Mouse (Mus musculus) intestine, postnatal 0 days (tissue): ENCODE results near the gene Tshr. TPM values are rescaled to one million over a fixed set of nuclear protein-coding genes. Genes with fewer than 3 reads are reported as not detected.

ENCODE experiments used
- ATAC-seq: fragments of 200-750 bp; cut with Nextera tagmentation; 2 replicates; pipeline ENCODE4 v1.8.0; 2017; ENCODE audit warnings: mild to moderate bottlenecking, moderate TSS enrichment, moderate library complexity
- H3K27ac ChIP-seq: fragments of 300-500 bp; sonication (generic); 2 replicates; pipeline ENCODE4 v1.5.1; 2014; ENCODE audit warnings: mild to moderate bottlenecking, low read depth, low read length, moderate library complexity
- H3K27me3 ChIP-seq: fragments of 300-500 bp; sonication (generic); replicated peaks from 2 replicates; pipeline ENCODE4 v1.6.1; 2014; ENCODE audit warnings: low read length, mixed read lengths; ENCODE audit not compliant: control insufficient read depth, insufficient read depth
- H3K36me3 ChIP-seq: fragments of 300-500 bp; sonication (generic); 2 replicates; pipeline ENCODE4 v1.6.1; 2014; ENCODE audit warnings: mild to moderate bottlenecking, moderate library complexity; ENCODE audit not compliant: control insufficient read depth, insufficient read depth
- H3K4me1 ChIP-seq: fragments of 300-500 bp; sonication (generic); replicated peaks from 2 replicates; pipeline ENCODE4 v1.6.1; 2014; ENCODE audit warnings: antibody characterized with exemption, low read length, mixed read lengths; ENCODE audit not compliant: control insufficient read depth, insufficient read depth
- H3K4me2 ChIP-seq: fragments of 300-500 bp; sonication (generic); replicated peaks from 2 replicates; pipeline ENCODE4 v1.6.1; 2014; ENCODE audit warnings: low read depth, mild to moderate bottlenecking, moderate library complexity
- H3K4me3 ChIP-seq: fragments of 300-500 bp; sonication (generic); 2 replicates; pipeline ENCODE4 v1.5.1; 2014; ENCODE audit warnings: low read depth, low read length
- H3K9ac ChIP-seq: fragments of 300-500 bp; sonication (generic); 2 replicates; pipeline ENCODE4 v1.6.1; 2014; ENCODE audit warnings: mild to moderate bottlenecking, low read depth, low read length
- H3K9me3 ChIP-seq: fragments of 300-500 bp; sonication (generic); 2 replicates; pipeline ENCODE4 v1.6.1; 2016; ENCODE audit warnings: mixed run types; ENCODE audit not compliant: control insufficient read depth
- CTCF ChIP-seq: sonication (generic); IDR thresholded peaks from 2 replicates; pipeline ENCODE4 v1.5.1; 2016; ENCODE audit warnings: low read depth, mild to moderate bottlenecking, control low read depth, antibody characterized with exemption, moderate library complexity
- WGBS: fragments of 180-500 bp; shearing (Covaris S2); extraction: QIAGEN DNeasy Blood & Tissue Kit; methylation state at CpG from one replicate; pipeline ENCODE4 v1.1.7; 2014; 5-methylcytosine and 5-hydroxymethylcytosine counted together
- polyA plus RNA-seq: library from polyadenylated mRNA; unstranded; fragments of >200 nt; fragmentation: Nextera tagmentation; extraction: Ambion mirVana; gene quantifications from 2 replicates; pipeline ENCODE4 v1.2.1, GENCODE M21; 2015

Gene Tshr
- polyA plus RNA-seq, 1 experiment from 2014 or later: 0.04 TPM

GRCm38 (mm10) chr12:91567145-91567544, 182.8 kb downstream of the Tshr start:
- H3K4me3 ChIP-seq: no peak overlapping the region
- no peak for ATAC-seq
- WGBS: 91% methylated on average over 4 of the region's 4 CpGs
- H3K9me3 ChIP-seq: no peaks in the 10 kb centered on the region
- H3K4me2 ChIP-seq: no peak overlapping the region
- no peaks in the 10 kb centered on the region for H3K4me1 ChIP-seq
- peaks cover 52% of the 10 kb centered on the region for H3K36me3 ChIP-seq
- no peaks in the 10 kb centered on the region for H3K27me3 ChIP-seq
- H3K9ac ChIP-seq: no peak overlapping the region
- H3K27ac ChIP-seq: no peak overlapping the region
- no peak for TF ChIP-seq CTCF

GRCm38 (mm10) chr12:91569255-91569654, 184.9 kb downstream of the Tshr start:
- Histone ChIP-seq H3K4me3 (no peak overlapping the region), H3K4me2 (no peak overlapping the region), H3K9ac (no peak overlapping the region), H3K36me3 (peaks cover 50% of the 10 kb centered on the region), H3K27me3 (no peaks in the 10 kb centered on the region), H3K4me1 (no peaks in the 10 kb centered on the region), H3K9me3 (no peaks in the 10 kb centered on the region), H3K27ac (no peak overlapping the region)
- no peak for ATAC-seq
- TF ChIP-seq CTCF: no peak
- WGBS: 82% methylated on average over 3 of the region's 3 CpGs

GRCm38 (mm10) chr12:91571708-91572107, 187.3 kb downstream of the Tshr start:
- no peaks in the 10 kb centered on the region for H3K9me3 ChIP-seq
- H3K4me3 ChIP-seq: no peak overlapping the region
- H3K36me3 ChIP-seq: peaks cover 54% of the 10 kb centered on the region
- 93% methylated on average over 2 of the region's 2 CpGs for WGBS
- H3K4me1 ChIP-seq: no peaks in the 10 kb centered on the region
- H3K27ac ChIP-seq: no peak overlapping the region
- H3K4me2 ChIP-seq: no peak overlapping the region
- no peak for ATAC-seq
- no peak overlapping the region for H3K9ac ChIP-seq
- no peaks in the 10 kb centered on the region for H3K27me3 ChIP-seq
- TF ChIP-seq CTCF: no peak

DNA sequence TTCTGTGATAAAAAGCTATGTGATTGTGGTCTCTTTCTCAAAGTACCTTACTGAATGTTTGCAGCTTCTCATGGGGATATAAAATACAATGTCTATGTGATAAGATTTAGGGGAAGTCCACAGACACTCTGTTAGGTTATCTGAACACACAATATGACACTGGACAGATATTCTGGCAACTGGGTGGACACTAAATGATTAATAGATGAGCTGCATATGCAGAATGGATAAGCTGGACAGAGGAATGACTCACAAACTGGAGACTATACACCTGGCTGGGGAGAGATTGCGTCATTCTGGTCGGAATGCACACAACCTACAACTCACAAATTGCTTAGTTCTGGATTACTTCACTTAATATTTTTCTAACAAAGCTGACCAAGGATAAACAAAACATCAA, 195.3 kb downstream of the Tshr start:
- Histone ChIP-seq H3K4me3 (no peak overlapping the region), H3K4me2 (no peak overlapping the region), H3K9ac (no peak overlapping the region), H3K27ac (no peak overlapping the region), H3K4me1 (no peaks in the 10 kb centered on the region), H3K9me3 (no peaks in the 10 kb centered on the region), H3K27me3 (no peaks in the 10 kb centered on the region), H3K36me3 (peaks cover 27% of the 10 kb centered on the region)
- WGBS: 63% methylated on average over 2 of the region's 2 CpGs
- no peak for TF ChIP-seq CTCF
- peak; percentile 60 for ATAC-seq

DNA sequence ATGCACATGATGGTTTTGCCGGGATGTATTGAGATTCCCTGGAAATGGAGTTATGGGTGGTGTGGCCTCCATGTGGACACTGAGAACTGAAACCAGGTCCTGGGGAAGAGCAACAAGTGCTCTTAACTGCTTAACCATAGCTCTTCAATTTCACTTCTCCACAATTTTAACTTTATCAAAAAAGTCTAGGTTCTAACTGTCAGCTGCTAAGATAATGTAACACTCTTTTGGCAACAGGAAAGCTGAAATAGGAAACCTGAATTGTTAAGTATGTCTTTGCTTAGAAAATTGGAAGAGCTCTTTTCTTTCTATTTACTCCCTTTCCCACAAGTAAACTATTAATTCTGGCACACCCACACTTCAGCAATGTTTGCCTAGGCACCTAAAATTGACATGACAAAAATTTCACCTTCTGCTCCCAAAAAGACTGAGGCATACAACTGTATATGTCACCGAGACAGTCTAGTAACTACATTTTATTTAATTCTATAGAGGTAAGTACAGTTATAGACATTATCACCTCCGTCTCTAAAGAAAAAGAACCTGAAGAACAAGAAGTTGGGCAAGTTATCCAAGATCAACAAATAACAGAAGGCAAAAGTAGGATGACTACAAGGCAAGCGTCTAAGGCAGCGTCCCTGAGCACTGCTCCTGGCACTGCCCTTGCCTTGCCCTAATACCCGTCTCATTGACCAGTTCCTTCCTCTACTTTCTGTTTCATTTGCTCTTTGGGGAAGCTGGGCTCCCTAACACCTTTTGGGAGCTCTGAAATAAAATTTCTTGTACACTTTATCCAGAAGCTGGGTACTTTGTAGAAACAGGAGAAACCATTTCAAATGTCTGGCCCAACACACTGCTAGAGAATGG, 197.1 kb downstream of the Tshr start:
- 78% methylated on average over 6 of the region's 6 CpGs for WGBS

GRCm38 (mm10) chr12:91582362-91583002, 198.1 kb downstream of the Tshr start:
- ATAC-seq: no peak
- no peak overlapping the region for H3K4me2 ChIP-seq
- H3K36me3 ChIP-seq: peaks cover 15% of the 10 kb centered on the region
- H3K4me3 ChIP-seq: no peak overlapping the region
- no peaks in the 10 kb centered on the region for H3K4me1 ChIP-seq
- H3K27me3 ChIP-seq: no peaks in the 10 kb centered on the region
- no peak overlapping the region for H3K27ac ChIP-seq
- WGBS: 58% methylated on average over 6 of the region's 6 CpGs
- no peaks in the 10 kb centered on the region for H3K9me3 ChIP-seq
- TF ChIP-seq CTCF: no peak
- no peak overlapping the region for H3K9ac ChIP-seq

More for the DNA sequence above, 197.1 kb downstream of the Tshr start:
- H3K4me2 ChIP-seq: no peak overlapping the region
- H3K9ac ChIP-seq: no peak overlapping the region
- H3K4me1 ChIP-seq: no peaks in the 10 kb centered on the region
- H3K27me3 ChIP-seq: no peaks in the 10 kb centered on the region
- H3K9me3 ChIP-seq: no peaks in the 10 kb centered on the region
- H3K4me3 ChIP-seq: no peak overlapping the region
- ATAC-seq: no peak
- H3K36me3 ChIP-seq: peaks cover 22% of the 10 kb centered on the region
- no peak for TF ChIP-seq CTCF
- H3K27ac ChIP-seq: no peak overlapping the region
